Mouse (Mus musculus) skeletal muscle tissue, adult 2 months (tissue): ENCODE results near the gene Sik3.

Experiments used
- DNase-seq: peaks from one replicate; pipeline ENCODE4 v3.0.0-alpha.2; 2012; ENCODE audit warnings: low read depth, low spot score

Gene Sik3

DNA sequence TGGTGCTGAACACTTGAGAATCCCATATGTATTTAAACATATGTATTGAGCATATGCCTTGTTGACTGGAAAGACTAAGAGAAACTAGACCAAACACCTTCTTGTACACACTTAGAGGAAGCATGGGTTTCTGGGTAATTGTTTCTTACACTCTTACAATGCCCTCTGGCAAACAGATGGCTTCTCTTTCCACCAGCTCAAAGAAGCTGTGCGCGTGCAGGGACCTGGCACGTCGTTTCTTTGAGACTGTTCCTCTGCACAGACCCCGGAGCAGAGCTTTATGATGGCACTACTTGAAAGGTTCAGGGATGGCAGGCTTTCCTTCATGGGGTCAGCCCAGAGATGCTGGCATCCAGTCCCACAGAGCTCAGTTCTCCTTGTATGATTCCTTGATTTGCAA lies 176.3 kb downstream of the Sik3 start:
- no peak for DNase-seq

- DNase-seq = no peak
These were observed 176.8 kb downstream of the Sik3 start for GRCm38 (mm10) chr9:46189381-46189780.

- DNase-seq = no peak
These were observed 178.6 kb downstream of the Sik3 start for GRCm38 (mm10) chr9:46191234-46191633.

- no peak for DNase-seq
These were observed 179.0 kb downstream of the Sik3 start for GRCm38 (mm10) chr9:46191644-46192043.

- no peak for DNase-seq
These were observed 180.0 kb downstream of the Sik3 start for GRCm38 (mm10) chr9:46192642-46193041.

GRCm38 (mm10) chr9:46194809-46195208 lies 182.2 kb downstream of the Sik3 start:
- DNase-seq = no peak

DNA sequence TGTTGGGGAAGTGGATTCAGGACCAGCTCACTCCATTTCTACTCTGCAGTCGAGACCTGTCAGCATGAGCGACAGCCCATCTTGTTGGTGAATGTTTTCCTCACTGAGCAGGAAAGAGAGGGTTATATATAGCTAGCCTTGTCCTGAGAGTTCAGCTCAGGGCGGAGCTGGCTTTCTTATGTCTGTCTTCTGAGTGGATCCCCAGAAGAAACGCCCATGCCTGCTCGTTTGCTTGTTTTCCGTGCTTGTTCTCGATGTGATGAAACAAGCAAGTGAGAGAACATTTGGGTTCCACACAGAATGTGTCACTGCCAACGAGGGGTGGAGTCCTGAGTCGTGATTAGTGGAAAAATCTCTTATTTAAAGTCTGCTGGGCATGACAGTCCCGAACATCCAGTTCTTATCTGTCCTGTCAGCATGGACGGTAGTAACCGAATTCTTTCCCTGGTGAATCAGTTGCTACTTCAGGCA lies 184.1 kb downstream of the Sik3 start:
- peak; percentile 44 for DNase-seq

DNA sequence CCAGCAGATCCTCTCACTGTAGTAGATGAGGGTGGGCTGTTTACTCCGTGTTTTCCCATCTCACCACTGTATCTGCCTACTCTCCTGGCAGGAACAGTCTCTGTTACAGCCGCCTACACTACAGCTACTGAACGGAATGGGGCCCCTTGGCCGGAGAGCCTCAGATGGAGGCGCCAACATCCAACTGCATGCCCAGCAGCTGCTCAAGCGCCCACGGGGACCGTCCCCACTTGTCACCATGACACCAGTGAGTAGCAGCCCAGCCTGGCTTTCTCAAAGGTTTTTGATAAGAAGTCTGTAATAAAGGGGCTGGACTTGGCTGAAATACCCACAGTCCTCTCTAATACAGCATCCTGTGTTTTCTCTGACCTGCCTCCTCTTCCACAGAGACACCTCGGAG lies 185.8 kb downstream of the Sik3 start:
- no peak for DNase-seq

GRCm38 (mm10) chr9:46198936-46199335 lies 186.3 kb downstream of the Sik3 start:
- DNase-seq = no peak

GRCm38 (mm10) chr9:46199609-46200008 lies 187.0 kb downstream of the Sik3 start:
- no peak for DNase-seq

DNA sequence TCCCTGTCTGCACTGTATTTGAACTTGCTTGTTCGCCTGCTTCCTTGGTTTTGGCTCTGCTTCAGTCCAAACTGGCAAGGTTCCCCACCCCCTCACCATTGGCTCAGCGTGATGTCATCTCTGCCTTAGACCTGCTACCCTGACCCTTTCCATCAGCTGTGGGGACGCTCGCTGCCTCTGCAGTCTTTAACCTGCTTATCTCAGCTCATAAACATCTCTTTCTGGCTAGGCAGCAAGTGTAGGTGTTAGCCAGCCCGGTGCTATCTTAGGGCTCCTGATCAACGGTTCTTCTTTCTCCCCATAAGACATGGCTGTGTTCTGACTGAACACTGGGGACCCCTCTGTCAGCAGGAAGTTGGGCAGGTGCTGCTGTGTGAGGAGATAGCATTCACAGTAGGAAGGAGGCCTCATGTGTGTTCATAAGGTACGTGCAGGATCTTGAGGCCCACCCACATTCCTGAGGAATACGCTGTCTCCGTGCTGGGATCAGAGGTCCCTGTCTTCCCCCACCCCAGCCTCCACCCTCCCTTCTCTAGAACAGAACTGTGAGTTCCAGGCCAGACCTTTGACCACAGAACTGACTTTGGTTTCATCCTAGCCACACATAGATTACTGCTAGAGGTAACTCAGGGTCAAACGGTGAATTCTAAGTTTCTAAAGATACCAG lies 194.3 kb downstream of the Sik3 start:
- no peak for DNase-seq

- no peak for DNase-seq
These were observed 194.9 kb downstream of the Sik3 start for GRCm38 (mm10) chr9:46207501-46207869.

- no peak for DNase-seq
These were observed 195.9 kb downstream of the Sik3 start for GRCm38 (mm10) chr9:46208401-46208974.

DNA sequence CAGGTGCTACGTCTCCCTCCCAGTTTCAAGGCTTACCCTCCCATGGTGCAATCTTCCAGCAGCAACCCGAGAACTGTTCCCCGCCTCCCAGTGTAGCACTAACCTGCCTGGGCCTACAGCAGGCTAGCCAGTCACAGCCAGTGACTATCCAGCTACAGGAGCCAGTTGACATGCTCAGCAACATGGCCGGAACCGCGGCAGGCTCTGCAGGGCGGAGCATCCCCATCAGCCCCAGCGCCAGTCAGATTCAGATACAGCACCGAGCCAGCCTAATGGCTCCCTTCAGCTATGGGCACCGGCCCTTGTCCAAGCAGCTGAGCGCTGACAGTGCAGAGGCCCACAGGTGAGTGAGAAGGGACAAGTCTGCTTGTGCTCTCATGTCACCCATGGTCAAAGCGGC lies 197.9 kb downstream of the Sik3 start:
- DNase-seq = no peak

DNA sequence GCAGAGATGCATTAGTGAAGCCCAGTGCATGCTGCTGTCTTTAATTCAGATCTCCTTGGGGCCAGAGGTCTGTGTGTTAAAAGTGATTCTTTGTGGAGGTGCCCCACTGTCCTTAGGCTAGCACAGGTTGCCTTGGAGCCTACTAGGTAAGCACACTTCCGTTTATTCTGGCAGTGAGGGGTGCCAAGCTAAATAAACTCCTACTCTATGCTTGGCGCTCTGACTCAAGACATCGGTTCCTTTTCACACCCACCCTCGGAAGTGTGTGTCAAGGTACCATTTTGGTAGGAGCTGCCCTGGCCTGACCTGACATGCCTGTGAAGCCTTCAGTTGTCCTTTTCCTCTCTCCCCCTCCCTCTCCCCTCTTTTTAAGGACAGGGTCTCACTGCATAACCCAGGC lies 201.7 kb downstream of the Sik3 start:
- no peak for DNase-seq

- no peak for DNase-seq
These were observed 202.3 kb downstream of the Sik3 start for GRCm38 (mm10) chr9:46214946-46215337.

DNA sequence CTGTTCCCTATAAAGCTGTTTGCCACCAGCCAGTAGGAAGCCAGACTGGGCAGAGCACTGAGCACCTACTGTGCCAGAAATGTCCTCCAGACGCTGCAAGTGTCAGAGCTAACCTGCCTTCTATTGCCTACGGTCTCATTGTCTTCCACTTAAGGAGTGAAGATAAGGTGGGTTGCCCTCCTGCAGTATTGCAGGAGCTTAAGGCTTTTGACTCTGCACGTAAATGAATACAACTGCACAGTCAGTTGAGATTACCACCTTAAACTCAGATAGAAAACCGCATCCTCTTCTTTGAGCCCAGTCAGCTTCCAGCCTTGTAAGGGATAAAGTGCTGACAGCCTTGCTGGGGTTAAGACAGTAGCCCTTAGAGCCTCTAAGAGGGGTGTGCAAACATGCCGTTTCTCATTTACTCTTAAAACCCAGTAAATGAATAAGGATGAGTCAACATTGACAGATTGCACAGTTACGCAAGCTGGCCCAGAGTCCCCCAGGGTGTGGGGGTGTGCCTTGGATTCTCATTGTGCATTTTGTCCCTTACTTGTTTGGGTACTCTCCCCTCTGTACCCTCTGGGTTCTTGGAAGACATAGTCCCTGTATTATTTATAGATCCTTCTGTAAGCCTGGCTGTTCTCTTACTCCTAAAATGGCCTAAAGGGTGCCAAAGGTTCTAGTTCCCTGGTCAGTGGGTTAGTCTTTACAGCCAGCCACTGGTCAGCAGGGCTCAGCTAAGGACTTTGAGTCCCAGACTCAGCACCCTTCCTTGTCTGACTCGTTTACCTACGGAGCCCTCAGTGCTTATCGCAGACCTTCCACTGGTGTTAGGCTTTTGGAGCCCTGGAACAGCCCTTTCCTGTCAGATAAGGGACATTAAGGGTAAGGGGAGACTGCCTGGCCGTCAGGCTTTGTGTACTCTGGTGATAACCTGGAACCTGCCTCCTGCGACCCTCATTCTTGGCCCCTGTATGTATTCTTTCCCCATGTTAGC lies 203.0 kb downstream of the Sik3 start:
- DNase-seq = peak; percentile 44

DNA sequence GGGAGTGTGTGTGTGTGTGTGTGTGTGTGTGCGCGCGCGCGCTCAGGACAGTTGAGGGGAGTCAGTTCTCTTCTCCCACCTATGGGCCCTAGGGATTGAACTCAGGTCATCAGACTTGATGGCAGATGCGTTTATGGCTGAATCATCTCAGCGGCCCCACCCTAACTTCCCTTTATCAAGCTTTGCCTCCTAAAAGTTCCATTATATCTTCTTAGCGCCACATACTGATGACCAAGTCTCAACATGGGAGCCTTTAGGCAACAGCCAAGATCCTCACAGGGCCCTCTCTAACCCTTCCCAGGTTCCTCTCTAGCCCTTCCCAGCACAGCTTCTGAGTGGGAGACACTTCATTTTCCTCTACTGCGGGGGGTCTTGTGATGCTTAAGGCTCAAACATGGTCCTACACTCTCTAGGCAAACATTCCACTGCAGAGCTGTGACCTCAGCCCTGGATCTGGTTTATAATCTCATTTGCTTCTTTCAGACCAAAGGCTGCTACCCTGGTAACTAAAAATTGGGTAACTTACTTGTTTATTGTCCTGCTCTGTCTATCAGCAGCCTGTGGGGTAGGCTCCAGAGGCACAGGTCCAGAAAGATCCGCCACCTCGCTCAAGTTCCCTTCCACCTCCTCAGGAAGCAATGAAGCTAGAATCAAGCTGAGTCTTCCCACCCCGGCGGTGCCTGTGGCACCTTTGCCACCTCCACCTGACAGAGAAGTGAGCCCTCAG lies 204.3 kb downstream of the Sik3 start:
- no peak for DNase-seq

DNA sequence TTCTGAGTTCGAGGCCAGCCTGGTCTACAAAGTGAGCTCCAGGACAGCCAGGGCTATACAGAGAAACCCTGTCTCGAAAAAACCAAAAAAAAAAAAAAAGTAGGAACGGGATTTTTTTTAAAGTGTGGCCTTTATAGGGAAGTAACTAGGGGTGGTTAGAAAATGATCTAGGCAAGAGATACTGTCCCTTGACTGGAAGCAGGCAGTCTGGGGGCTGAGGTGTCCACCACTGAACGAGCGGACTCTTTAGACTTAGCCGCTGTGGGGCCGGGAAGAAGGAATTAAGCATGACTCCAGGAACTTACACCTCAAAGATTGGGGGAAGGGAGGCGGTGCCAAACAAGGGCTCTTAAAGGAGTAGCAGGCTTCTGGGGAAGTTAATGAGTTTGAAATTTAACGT lies 205.6 kb downstream of the Sik3 start:
- DNase-seq = no peak

DNA sequence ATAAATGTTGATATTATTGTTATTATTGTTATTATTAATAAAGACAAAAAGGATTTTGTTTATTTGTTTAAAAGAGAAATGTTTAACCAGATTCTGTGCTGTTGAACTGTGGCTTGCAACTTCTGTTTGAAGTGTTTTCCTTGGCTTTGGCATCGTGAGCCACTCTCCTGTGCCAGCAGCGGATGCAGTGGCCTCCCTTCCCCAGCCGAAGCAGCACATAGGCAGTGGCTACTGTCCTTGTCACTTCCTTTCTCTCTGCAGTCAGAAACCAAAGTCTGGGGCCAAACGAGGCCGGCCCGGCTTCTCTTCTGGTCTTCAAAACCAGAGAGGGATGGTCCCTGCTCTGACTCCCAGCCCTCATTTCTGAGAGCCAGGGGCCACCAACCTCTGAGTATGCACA lies 210.5 kb downstream of the Sik3 start:
- no peak for DNase-seq

DNA sequence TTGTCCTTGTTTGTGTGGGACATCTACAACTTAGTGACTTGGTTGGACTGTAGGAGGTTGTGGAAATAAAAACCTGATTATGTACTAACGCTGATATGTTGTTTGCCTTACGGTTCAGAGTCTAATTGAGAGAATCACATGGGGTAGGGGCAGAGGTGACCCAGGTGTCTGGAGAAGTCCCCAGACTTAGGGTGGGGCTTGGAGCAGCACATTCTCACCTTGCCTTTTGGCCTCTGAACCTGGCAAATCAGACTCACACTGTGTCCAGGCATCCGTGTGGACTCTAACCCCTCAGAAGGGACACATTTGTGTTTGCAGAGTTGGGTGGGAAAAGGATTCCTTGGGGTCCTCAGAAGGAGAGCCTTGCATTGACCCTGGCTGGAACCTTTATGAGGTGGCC lies 211.5 kb downstream of the Sik3 start:
- no peak for DNase-seq
